Mouse (Mus musculus) MN1 (cell line): ENCODE measurements around the gene Dlg2.

Experiments
- DNase-seq: peaks from one replicate; pipeline ENCODE4 v3.0.0-alpha.2; 2016; ENCODE audit warnings: low spot score

Gene Dlg2

DNA sequence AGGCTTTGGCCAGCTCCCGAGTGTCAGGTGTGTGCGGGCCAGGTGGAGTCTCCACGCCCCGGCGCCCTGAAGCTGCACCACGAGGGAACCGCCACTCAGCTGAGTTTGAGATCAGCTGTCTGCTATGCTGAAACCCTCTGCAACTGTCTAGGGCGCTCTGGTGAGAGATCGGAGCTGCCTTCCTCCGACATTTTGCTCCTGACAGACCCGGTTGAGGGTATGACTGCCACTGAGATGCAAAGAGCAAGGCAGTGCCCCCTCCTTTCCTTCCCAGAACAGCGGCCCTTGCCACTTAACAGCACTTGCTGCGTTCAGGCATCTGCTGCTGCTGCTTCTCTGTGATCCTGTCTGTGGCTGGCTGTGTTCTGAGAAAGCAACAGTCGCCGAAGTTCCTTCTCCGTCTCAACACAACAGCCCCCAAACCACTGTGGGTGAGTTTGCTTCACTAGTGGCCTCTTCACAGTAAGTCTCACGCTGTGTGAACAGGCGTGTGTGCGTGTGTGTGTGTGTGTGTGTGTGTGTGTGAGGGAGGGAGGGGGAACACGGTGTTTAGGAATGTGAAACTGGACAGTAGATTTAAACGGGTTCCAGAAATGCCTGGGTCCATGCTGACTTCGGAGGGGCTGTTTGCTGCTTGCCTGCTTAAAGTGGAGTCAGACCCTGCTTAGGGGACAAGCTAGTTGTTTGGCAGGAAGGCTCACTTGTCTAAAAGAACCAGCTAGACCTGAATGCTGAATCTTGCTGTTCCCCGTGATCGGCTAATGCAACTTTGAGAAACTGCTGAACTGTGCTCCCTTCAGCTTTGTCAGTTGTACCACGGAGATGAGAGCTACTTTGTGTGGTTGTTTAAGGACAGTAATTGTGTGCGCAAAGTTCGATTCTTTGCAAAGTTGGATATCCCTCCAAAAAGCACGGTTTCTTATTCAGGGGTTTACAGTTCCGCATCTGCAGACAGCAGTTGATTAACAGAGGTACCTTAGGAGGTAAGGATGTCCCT is 1704.4 kb downstream of the Dlg2 start:
- DNase-seq, result no peak

DNA sequence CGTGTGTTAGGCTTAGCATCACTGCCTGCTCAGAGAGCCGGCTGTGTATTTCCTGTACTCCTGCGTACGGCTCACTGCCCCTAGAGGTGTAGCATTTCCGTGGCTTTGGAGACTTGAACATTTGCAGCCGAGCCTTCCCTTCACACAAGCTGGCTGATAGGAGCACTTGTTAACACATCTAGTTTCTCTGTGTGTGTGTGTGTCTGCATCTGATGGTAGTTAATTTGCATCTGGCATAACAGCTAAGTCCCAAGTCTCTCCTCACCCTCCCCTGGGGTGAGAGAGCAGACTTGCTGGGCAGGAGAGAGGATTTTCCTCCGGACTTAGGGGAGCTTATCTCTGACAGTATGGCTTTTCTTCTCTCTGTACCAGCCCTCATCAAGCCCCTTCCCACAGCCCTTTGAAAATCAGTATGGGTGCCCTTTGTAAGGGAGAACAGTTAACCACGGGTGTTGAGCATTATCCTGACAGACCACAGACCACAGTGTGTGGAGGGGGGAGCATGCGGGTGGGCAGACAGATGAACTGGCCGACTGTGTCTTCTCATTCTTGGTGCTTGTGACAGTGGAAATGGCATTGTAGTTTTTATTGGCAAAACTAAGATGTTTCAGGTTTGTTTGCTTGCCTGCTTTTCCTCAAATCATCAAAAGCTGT is 1705.6 kb downstream of the Dlg2 start:
- no peak for DNase-seq

- DNase-seq, result no peak
Measured at GRCm38 (mm10) chr7:92184371-92185059, 1708.0 kb downstream of the Dlg2 start.

- no peak for DNase-seq
Measured at GRCm38 (mm10) chr7:92186341-92186740, 1709.9 kb downstream of the Dlg2 start.

GRCm38 (mm10) chr7:92189149-92189548 is 1712.7 kb downstream of the Dlg2 start:
- DNase-seq, result peak; percentile 68

GRCm38 (mm10) chr7:92196004-92196403 is 1719.5 kb downstream of the Dlg2 start:
- peak; percentile 14 for DNase-seq

- no peak for DNase-seq
Measured at GRCm38 (mm10) chr7:92197621-92198020, 1721.1 kb downstream of the Dlg2 start.

GRCm38 (mm10) chr7:92199131-92199530 is 1722.7 kb downstream of the Dlg2 start:
- no peak for DNase-seq

- no peak for DNase-seq
Measured at GRCm38 (mm10) chr7:92210701-92211100, 1734.2 kb downstream of the Dlg2 start.

DNA sequence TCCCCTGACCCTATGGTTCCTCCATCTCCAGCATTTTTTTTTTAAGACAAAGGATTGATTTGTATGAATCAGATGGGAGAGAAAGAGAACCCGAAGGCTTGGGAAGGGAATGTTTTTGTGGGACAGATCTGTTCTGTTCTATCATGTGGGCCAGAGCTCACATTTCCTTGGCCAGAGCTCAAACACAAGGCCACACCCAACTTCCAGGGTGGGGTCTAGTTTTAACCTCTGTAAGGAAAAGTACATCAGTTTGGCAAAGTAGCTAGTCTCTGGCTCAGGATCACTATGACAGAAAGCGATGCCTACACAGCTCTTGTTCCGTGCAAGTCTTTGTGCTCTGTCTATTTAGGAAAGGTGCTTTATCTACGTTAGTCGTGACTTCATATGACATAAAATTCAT is 1737.3 kb downstream of the Dlg2 start:
- DNase-seq, result no peak

- no peak for DNase-seq
Measured at GRCm38 (mm10) chr7:92218171-92218570, 1741.7 kb downstream of the Dlg2 start.

DNA sequence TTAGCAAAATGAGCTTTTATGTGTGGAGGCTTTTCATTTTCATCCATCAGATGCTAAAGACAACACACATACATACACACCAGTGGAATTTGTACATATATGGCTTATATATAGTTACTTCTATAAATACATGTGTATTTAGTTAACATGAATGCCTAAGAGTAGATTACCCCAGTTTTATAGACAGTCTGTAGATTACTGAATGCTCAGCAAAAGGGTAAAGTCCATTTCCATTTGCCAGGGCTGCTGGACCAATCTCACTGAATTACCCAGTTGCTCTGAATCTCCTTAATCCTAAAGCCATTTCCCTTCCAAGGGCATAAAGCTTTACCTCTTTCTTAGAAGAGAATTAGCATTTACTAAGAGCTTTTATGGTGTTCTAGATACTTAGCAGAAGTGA is 1744.1 kb downstream of the Dlg2 start:
- DNase-seq, result no peak

- DNase-seq, result no peak
Measured at GRCm38 (mm10) chr7:92234476-92235202, 1758.2 kb downstream of the Dlg2 start.

GRCm38 (mm10) chr7:92235541-92236031 is 1759.1 kb downstream of the Dlg2 start:
- DNase-seq, result no peak

- DNase-seq, result no peak
Measured at GRCm38 (mm10) chr7:92240908-92241307, 1764.4 kb downstream of the Dlg2 start.

GRCm38 (mm10) chr7:92247594-92247993 is 1771.1 kb downstream of the Dlg2 start:
- DNase-seq, result no peak

DNA sequence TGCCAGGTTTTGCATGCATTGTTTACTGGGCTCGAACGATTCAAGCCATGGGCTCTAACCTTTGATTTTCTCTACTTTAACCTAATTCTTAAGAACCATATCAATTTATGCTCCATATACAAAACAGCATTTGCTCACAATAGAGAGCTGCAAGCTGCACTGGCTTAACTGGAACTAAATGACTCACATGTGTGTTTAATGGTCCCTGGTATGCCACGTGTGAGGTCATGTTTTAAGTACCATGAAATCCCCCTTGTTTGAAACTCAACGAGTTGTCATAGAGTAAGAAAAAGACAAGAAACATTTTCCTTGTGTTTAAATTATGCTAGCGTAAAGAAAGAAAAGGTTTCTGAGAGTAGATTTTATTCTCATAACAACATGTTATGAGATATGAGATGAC is 1772.1 kb downstream of the Dlg2 start:
- no peak for DNase-seq

DNA sequence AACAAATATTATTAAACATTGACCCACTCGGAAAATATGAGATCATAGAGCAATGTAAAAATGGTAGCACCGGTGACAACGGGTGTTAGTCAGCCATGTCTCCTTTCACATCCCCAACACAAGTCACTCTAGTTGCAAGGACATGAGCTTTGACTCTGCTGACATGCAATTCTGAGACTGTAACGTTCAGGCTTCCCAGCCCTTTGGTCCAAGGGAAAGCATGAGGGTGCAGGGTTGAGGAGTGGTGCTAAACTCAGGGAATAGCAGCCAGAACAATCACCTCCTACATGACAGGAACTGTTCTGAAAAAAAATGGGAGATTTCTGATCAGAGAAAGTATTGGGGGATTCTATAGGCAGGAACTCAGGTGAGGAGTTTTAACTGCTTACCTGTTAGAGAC is 1781.7 kb downstream of the Dlg2 start:
- DNase-seq, result no peak

- DNase-seq, result no peak
Measured at GRCm38 (mm10) chr7:92258701-92259100, 1782.2 kb downstream of the Dlg2 start.

GRCm38 (mm10) chr7:92264325-92264724 is 1787.9 kb downstream of the Dlg2 start:
- no peak for DNase-seq

DNA sequence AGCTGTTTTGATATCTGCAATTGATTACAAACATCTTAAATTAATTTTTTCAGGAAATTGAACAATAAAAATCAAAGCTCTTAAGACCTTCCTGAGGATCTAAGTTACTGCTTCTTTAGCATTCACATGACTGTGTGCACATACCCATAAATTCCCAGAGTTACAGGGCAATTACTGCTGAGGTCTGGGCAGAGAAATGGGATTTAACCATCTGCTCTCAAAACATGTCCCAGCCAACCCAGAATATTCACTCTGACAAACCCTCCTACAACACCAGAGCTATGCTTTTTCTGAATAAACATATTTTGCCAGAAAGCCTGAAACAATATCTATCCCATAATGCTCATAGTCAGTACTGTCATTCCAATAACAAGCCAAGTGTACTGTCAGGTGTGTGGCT is 1788.5 kb downstream of the Dlg2 start:
- DNase-seq, result no peak

- no peak for DNase-seq
Measured at GRCm38 (mm10) chr7:92275353-92275752, 1798.9 kb downstream of the Dlg2 start.
